Mouse (Mus musculus) kidney, postnatal 4 days (tissue): ENCODE data around the gene Zfp385c.

ENCODE experiments used
- DNase-seq, 2 experiments: peaks; one replicate each; pipeline ENCODE4 v3.0.0; 2021; ENCODE audit warnings: mixed read lengths in 2 of 2

Zfp385c gene

DNA sequence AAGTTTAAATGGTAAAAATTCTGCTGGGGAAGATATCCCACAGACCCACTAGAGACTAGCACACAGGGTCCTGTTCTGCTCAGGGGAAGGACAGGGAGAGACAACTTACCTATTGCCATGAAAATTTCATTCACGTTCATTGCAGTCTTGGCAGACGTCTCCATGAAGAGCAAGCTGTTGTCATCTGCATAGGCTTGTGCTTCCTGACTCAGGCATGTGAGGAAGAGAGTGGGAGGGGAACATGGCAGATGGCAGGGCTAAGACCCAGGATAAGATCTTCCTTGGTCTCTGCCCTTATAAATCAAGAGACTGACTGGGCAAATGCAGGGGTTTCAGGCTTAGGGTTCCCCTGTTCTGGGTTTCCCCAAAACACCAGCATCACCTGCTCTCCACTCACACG, 24.4 kb upstream of the Zfp385c start:
- DNase-seq, result no peak

DNA sequence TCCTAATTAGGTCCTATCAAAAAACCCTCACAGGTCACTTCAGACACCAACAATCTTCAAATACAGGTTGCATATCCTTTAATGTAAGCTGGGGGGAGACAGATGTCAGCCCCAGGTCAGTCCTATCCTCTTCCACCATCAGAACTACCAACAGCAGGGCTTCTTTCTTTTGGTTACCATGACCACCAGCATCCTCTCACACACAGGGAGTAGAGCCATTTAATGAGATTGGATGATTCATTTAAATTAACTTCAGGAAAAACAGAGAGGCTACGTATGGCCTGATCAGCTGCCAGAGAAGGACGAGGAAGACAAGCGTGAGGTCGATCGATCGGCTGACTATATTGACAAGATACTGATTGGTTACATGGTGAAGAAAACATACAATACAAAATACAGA, 22.7 kb upstream of the Zfp385c start:
- no peak for DNase-seq

DNA sequence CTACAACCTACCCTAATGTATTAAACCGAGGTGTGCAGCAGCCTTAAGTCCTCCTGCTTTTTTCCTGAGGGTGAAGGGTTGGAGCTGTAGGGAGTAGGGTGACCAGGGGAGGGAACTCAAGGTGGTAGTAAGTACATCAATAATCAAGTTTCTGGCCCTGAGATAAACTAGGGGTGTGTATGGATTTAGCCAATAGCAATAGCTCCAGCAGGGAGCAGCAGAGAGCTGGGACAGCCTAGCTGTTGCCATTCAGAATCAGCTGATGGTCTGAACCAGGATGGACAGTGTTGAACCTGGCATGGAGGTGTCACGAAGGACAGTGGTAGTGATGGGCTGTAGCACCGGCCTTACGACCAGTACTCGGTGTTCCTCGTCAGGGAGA, 22.3 kb upstream of the Zfp385c start:
- peak; percentile 90 to 92 for DNase-seq

DNA sequence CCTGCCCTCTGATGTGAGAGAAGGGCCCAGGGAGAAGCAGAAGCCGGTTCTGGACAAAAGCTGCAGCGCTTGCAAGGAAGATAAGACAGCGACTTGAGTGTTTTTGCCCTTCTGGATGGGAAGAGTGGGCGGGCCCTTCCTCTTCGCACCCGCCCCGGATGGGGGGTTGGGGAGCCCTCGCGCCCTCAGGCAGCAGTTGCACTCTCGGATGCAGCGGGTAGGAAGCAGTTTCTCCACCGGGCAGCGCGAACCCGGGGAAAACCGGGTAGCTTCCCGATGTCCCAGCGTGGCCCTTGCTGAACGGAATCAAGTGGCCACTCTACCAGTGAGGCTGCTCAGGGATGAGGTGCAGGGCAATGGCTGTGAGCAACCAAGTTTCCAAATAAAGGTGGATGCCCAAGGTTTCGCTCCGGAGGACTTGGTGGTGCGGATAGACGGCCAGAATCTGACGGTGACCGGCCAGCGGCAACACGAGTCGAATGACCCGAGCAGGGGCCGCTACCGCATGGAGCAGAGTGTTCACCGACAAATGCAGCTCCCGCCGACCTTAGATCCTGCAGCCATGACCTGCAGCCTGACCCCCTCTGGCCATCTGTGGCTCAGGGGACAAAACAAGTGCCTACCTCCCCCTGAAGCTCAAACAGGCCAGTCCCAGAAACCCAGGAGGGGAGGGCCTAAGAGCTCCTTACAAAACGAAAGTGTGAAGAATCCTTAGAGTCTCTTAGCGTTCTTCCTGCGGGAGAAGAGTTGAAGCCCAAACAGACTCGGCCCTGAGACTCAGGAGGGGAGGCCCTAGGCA, 21.7 kb upstream of the Zfp385c start, which contains the start of gene Hspb9:
Hspb9 (plus strand) TSS at position 116 of the 799 bp plus-strand sequence.
- DNase-seq, result peak; percentile 78 to 86

DNA sequence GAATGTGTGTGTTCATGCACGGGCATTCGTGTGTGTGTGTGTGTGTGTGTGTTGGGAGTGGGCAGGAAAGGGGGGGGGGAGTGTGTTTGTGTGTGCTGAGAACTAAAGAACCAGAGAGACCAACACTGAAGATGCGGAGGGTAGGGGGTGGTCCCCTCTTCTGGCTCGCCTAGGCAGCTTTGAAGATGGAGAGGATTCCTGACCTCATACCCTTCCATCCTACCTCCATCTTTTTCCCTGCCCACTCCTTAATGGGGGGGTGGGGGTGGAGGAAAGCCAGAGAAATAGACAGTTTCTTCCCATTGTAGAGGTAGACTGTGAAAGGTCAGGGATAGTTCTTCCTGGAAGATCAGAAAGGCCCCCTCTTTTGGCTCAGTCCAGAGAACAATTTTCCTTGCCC, 20.9 kb upstream of the Zfp385c start:
- no peak for DNase-seq

DNA sequence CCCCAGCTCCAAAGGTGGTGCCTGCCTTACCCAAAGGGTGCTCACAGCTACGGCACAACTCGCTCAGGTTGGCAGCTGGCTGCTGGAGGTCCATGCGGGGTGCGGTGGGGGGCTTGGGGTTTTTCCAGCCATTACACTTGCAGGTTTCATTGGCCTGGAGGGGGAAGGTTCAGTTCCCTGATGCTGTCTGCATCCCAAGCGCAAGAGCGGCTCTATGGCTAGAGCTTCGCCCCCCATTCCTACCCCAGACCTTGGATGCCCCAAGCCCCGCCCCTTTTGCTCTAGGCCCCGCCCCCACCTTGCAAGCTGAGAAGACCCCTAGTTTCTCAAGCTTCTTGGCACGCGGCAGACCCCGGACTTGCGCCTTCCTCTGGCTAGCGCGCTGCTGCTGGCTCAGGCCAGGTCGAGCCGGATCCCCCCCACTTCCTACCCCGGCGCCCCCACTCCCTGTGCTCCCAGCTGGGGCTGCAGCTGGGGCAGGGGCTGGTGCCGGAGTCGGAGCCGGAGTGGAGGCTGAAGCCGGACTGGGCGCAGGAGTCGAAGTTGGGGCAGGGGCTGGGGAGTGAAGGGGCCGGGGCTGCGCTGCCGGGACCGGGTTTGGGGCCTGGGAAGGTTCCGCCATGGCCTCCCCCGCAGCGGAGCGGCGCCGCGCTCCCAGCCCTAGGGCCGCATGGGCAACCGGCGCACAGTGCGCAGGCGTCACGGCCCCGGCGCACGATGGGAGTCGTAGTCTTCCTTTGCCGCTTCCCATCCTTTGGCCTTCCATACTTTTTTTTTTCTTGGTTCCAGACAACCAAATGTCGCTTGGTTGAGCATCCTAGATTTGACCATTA, 19.7 kb upstream of the Zfp385c start, which contains the start of gene Kat2a:
Kat2a (minus strand) TSS at position 683 of the 833 bp plus-strand sequence.
- DNase-seq, result peak; percentile 90 to 94

DNA sequence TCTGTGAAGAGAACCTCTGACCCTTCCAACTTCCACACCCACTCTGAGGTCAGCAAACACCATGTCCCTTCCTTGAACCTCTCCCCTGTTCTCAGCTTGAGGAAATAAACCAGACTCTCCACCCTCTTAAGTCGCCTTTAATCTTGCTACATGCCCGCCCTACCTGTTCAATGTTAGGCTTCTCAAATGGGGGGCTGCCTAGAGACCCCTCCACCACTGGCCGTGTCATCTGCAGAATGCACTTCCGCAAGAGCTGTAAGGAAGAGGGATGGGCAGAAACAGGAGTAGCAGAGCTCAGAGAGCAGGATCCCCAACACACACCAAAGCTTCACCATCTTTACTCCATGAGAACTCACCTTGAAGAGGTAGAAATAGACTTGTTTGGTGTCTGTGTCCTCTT, 18.7 kb upstream of the Zfp385c start:
- DNase-seq, result no peak

DNA sequence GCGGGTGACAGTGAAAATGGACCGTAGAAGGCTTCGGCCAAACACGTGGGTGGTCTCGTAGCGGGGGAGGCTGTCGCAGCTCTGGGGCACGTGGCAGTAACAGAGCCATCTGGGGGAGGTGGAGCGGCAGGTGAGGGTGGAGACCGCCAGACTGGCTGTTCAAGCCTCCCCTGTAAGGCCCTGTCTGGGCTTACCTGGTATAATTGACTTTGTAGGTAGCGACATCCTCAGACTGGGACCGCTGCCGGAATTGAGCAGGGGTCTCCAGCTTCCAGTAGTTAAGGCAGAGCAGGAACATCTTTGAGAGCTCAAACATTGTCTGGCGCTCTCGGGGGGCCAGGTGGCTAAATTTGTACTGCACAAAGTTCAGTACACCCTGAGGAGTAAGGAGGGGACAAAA, 18.3 kb upstream of the Zfp385c start:
- no peak for DNase-seq

DNA sequence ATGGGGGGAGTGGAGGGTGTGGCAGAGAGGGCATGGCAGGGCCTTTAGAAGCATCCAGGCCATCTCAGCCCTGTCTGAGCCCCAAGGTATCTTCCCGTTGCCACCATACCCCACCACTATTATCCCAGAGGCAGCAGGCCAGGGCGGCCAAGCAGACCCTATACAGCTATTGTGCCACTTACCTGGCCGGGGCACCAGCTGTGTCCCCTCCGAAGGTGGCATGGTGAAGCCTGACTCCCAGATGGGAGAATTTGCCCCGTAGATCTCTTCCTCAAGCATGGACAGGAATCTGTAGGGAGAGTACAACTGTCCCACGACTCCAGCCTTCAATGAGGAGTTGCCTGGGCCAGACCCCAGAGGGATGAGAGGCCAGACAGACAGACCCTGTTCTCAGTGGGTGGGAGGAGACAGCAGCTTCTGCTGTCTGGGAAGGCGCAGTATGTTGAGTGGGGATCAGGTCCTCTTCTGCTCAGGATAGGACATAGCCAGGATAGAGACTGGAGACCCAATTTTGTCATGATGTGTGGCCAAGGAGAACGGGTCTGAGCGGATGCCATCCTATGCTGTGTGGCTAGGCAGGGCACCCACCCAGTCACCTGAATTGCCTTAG, 17.1 kb upstream of the Zfp385c start:
- no peak for DNase-seq

DNA sequence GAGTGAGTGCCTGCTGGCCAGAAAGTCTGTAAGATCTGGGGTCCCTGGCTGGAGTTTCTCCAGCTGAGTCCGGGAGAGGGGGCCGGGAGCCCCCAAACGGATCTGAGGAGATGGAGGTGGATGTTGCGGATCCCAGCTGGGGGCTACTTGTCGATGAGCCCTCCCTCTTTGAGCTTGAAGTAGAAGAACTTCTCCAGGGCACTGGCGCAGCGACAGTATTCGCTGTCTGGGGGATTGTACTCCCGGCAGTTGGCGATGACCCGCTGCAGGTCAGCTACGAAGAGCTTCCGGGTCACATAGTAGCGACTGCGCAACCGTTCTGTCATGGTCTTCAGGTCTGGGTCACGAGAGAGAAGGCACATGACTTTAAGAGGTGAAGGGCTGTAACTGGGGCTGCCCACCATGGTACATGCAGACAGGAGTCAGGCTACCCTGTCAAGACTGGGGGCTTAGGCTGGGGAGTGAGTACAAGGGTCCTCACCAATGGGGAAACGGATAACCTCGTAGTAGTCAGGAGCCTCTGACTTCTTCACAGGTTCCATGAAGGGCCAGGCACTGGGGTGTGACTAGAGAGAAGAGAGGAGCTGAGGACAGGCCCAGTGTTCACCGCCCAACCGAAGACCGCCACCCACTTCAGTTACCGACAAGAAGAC, 13.0 kb upstream of the Zfp385c start:
- DNase-seq, result no peak

DNA sequence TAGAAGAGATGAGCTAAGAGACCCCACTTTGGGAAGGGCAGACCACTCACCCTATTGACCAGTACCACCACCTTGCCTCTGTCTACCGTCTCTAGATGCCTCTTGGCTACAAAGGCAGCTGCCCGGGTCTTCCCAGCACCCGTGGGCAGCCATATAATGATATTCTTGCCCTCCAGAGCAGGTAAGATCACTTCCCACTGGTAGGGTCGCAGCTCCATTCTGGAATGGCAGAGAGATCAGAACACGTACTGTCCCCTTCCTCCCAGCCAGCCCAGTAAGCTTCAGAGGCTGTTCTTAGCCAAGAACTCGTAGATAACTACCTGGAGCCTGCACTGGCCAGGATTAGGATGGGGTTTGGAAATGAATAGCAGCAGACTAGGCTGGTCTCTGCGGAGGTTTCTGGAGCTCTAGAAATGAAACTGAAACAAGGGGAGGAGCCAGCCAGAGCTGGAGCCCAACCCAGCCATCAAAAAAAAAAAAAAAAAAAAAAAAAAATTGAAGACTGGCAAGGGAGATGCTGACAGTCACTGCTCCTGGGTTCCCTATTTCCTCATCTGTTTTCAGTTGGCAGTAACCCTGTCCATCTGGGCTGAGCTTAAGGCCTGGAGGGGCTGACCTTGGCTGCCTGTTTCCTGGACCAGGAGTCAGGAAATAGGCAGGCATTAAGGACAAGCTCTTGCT, 11.7 kb upstream of the Zfp385c start, which contains the start of gene Dhx58:
Dhx58 (minus strand) TSS at position 421 of the 681 bp plus-strand sequence.
- DNase-seq, result no peak

DNA sequence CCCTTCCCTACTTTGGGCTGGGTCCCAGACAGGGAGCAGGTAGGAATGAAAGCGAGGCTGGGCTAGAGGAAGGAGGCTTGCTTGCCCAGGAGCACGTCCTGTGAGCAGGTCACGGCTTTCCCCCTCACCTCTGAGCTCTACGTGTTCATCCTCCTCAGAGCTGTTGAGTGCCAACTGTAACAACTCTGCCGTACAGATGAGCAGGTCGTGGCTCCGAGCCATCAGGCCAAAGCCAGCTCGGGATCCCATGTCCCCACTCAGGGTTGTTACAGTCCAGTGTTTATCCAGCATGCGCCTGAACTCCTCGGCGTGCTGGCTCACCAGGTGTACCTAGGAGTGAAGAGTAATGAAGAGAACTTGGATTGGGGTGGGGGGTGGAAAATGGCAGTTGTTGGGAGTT, 11.1 kb upstream of the Zfp385c start:
- DNase-seq, result no peak

DNA sequence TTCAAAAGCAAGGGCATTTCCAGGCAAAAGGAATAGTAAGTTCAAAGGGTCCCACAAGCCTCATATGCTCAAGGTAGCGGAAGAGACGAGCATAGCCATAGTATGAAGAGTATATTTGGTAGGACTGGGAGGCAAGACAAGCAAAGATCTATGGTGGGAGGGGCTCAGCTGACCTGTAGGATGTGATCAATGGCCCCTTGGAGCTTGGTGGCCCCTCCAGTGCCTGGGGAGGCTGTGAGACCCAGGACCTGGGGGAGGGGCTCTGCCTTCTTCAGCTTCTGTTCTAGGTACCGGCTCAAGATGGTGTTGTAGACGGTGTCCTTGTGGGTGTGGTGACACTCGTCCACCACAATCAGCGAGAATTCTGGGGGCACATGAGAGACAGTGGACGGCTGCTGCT, 10.7 kb upstream of the Zfp385c start:
- no peak for DNase-seq

DNA sequence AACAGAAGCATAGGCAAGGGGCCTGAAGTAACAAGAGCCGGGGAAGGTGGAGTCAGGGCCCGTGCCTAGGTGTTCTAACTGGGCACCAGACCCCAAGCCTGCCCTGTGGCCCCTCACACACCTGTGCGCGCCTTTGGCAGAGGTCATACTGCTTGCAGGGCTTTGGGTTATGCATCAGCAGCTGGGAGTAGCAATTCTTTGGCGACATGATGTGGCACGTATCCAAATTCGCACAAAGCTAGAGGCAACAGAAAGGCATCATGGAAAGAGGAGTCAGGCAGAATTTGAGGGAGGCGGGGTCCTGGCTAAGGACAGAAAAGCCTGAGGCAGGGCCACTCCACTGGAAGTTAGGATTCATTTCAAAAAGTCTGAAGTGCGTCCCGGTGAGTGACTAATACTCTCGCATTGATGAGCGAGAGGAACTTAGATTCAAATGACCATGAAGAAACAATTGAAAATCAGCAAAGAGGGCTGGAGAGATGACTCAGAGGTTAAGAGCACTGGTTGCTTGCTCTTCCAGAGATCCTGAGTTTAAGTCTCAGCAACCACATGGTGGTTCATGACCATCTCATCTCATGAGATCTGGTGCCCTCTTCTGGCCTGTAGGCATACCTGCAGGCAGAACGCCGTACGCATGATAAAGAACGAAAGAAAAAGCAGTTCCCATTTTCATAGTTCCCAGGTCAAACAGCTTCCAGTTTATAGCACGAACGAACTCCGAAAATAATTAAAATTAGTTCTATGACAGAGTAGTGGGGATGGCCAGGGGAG, 10.0 kb upstream of the Zfp385c start:
- DNase-seq, result peak; percentile 76 to 77

DNA sequence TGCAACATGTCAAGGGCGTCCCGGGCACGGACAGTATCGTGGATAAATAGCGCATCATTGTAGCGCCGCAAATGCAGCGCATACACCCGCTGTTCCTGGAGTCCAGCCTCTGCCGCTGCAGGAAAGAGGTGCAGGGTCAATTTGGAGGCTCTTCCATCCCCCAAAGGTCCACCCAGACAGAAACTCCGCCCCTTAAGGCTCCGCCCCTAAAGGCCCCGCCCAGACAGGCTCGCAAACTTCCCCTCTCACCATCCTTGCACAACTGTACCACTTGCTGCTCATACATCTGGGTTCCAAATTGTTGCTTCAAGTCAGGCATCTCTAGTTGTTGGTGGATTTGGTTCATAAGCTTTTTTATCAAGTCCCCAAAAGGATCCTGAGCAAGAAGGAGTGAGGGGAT, 9.0 kb upstream of the Zfp385c start:
- DNase-seq, result peak; percentile 78 to 79

DNA sequence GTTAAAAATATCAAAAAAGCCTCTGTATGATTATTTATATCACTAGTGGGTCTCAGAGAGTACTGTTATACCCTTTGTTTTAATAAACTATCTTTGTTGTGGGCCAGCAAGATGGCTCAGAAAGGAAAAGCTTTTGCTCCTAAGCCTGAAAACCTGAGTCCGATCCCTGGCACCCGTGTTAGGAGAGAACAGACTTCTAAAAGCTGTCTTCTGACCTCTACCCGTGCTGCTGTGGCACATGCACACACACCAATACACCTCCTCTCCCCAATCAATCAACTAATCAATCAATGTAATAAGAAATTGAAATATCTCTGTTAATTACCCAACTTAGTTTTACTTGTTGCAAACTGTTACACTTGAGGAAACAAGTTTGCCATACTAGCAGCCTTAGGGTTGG, 8.5 kb upstream of the Zfp385c start:
- no peak for DNase-seq

DNA sequence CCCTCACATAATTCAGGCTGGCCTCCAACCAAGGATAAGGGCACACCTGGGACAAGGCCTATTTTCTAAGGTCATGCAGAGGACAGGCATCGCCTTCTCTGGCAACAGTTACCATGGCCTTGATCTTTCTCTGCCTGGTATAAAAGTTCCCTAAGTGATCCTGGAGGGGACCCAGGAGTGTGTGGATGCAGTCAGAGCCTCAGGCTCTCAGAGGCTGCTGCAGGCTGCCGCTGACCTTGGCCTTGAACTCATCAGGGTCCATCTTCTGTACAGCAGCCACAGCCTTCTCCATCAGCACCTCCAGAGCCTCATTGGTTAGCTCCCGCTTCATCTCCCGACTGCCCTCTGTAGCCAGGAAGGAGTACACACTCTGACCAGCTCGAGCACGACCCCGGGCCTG, 5.7 kb upstream of the Zfp385c start:
- no peak for DNase-seq

DNA sequence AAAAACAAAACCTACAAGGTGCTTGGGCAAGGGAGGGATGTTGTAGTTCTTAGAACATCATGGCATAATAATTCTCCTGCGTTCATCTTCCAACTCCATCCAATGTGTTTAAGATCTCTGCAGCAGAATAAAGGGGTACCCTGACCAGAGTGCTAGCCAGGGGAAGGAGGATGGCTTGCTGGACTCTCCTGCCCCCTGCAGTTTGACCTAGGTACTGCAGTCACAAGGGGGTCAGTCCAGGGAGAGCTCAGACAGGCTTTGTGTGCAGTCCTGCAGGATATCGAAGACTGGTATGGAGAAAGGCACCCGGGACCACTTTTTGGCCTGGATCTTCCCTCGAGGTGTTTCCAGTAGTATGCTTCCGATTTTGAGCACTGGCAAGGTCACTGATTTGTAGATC, 2.7 kb upstream of the Zfp385c start:
- DNase-seq, result peak; percentile 88 to 89

DNA sequence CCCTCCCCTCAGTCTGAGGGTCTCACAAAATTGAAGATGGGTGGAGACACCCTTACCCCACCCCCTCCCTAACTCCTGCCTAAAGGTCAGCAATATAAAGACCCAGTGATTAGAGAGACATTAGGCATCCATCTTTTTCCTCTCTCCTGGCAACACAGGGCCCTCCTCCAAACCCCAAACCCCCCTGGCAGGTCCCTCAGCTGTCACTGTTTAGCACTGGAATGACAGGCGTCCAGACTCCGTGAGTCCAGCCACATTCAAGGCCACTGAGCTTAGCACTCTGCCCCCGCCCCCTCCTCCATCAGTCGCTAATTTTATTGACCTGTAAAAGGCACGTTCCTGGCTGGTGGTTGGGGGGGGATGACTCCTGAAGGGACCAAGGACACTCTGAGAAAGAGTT, 899 bp upstream of the Zfp385c start:
- no peak for DNase-seq

DNA sequence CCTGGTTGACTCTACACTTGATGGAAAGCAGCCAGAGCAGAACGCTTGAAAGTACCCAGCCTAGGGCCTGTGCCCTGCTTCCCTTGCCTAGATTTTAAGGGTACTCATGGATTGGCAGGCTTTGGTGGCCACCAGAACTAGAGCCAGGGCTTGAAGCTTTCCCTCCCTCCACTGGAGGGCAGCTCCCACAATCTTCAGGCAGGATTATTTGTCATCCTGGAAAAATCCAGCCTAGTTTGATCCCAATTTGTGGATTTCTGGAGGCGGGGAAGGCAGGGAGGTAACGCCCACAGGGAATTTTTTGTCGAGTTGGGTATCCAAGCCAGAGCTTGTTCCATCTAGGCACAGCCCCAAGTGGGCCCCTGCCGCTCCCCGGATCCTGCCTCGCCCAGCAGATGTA, 1.9 kb downstream of the Zfp385c start:
- DNase-seq, result no peak

DNA sequence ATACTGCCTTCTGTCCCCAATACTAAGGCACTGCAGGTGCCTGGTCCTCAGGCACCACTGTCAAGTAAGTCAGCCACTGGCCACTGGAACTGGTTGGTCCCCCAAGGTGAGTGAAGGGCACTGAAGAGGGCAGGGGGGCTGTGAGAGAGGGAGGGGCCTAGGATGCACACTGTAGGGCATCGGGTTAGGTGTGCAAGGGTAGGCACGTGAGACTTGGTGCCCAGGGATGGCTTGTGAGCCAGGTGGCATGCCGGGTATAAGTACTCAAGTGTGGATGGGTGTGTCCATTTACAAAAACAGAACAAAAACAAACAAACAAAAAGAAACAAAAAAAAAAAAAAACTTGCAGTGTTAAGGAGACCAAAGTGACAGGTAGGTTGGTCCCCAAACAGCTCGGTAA, 3.8 kb downstream of the Zfp385c start:
- DNase-seq, result no peak

DNA sequence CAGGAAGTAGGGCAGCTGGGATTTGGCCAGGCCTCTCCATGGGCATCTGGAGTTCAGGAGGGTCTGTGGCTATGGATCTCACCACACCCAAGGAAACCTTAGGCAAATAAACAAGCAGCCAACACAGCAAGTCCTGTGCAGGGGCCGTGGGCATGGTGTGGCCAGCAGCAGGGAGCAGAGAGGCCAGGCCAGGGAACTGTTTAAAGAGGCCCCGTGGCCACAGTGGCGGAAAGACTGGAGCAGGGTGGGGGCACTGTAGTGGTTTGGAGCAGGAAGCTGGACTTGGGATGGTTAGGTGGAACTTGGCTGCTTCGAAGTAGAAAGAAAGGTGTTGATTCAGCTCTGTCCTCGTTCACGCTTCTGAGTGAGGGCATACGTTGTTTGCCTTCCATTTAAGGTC, 5.0 kb downstream of the Zfp385c start:
- DNase-seq, result no peak
